Mouse (Mus musculus): Measurements from ENCODE around the gene Aldh2. TPM values are rescaled to one million over a fixed set of nuclear protein-coding genes. Genes with fewer than 3 reads are reported as not detected.
A peak's percentile ranks its signal among the peaks of the same experiment; 100 is the strongest.
"Not testable (repeated sequence)": the region's sequence is repeated elsewhere in the genome, so short reads cannot be mapped to it uniquely, and the experiment has no call there.

The Aldh2 gene
- polyA plus RNA-seq, 1 experiment = 225 TPM

DNA sequence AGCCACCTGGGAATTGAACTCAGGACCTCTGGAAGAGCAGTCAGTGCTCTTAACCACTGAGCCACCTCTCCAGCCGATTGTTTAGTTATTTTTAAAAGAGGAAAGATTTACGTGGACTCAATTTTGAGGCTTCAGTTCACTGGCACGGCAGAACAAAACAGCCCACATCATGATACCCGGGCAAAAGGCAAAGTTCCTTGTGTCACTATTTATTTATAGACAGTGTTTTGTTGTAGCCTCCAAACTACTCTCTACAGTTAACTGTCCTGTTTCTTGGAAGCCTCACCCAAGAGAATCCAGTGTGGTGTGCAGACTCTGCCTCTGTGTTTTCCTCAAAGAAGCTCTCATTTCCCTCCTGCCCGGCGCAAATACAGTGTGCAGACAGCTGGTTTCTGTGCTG lies 18.4 kb upstream of the Aldh2 start:
- Histone ChIP-seq H3K79me2 (ENCODE audit: control insufficient read depth, insufficient read depth) (no peaks in the 10 kb centered on the region), H3ac (ENCODE audit: control insufficient read depth, insufficient read length, low read depth) (no peak overlapping the region), H3K79me3 (ENCODE audit: low read depth) (no peaks in the 10 kb centered on the region), H3K36me3 (ENCODE audit: control insufficient read depth, insufficient read depth) (no peaks in the 10 kb centered on the region), H3K27me3 (ENCODE audit: control insufficient read depth, insufficient read depth, insufficient read length) (no peaks in the 10 kb centered on the region), H3K4me3 (ENCODE audit: insufficient read depth, poor library complexity, severe bottlenecking) (no peak overlapping the region)
- TF ChIP-seq FOSL1 (IDR thresholded peaks at IDR 0.05; ENCODE audit: insufficient read depth, low read length, poor library complexity, severe bottlenecking) (no peak), USF1 (IDR thresholded peaks at IDR 0.05; ENCODE audit: low read depth) (no peak), MAX (IDR thresholded peaks at IDR 0.05) (no peak), CTCF (IDR thresholded peaks at IDR 0.05; ENCODE audit: control insufficient read depth, insufficient read depth, insufficient read length) (no peak), MYOD1 (IDR thresholded peaks at IDR 0.05; ENCODE audit: control insufficient read depth, insufficient read length, low read depth) (no peak), MYOG (IDR thresholded peaks at IDR 0.05; ENCODE audit: control insufficient read depth, extremely low read depth, insufficient read length) (no peak), CEBPB (IDR thresholded peaks at IDR 0.05; ENCODE audit: low read depth) (no peak)

- peak; percentile 40 for TF ChIP-seq MYOD1 (IDR thresholded peaks at IDR 0.05; ENCODE audit: control insufficient read depth, insufficient read length, low read depth)
Observed at GRCm38 (mm10) chr5:121609556-121610135, 16.0 kb upstream of the Aldh2 start.

DNA sequence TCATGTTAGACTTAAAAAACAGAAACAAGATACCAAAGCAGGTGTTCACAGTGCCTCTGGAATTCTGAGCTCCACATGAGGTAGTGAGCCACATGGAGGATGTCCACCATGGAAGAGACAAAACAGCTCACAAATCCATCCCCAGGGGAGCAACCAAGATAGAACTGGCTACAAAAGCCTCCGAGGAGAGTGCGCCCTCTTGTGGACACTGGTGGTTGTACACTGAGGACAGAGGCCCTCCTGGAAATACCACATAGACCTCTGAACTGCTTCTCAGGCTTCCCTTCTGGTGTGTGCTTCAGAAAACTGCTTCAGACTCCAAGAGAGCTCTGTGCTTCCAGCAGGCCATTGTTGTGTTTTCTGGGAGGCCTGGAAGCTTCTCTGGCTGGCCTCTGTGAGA lies 12.5 kb upstream of the Aldh2 start:
- H3K79me2 ChIP-seq (ENCODE audit: control insufficient read depth, insufficient read depth) = no peaks in the 10 kb centered on the region
- TF ChIP-seq MAX (IDR thresholded peaks at IDR 0.05) (no peak), CEBPB (IDR thresholded peaks at IDR 0.05; ENCODE audit: low read depth) (no peak), CTCF (IDR thresholded peaks at IDR 0.05; ENCODE audit: control insufficient read depth, insufficient read depth, insufficient read length) (peak; percentile 49)

More at GRCm38 (mm10) chr5:121609556-121610135, 16.0 kb upstream of the Aldh2 start:
- not testable (repeated sequence) for H3K79me3 ChIP-seq (ENCODE audit: low read depth); H3ac ChIP-seq (ENCODE audit: control insufficient read depth, insufficient read length, low read depth); H3K27me3 ChIP-seq (ENCODE audit: control insufficient read depth, insufficient read depth, insufficient read length); H3K36me3 ChIP-seq (ENCODE audit: control insufficient read depth, insufficient read depth); H3K4me3 ChIP-seq (ENCODE audit: insufficient read depth, poor library complexity, severe bottlenecking); H3K79me2 ChIP-seq (ENCODE audit: control insufficient read depth, insufficient read depth)

DNA sequence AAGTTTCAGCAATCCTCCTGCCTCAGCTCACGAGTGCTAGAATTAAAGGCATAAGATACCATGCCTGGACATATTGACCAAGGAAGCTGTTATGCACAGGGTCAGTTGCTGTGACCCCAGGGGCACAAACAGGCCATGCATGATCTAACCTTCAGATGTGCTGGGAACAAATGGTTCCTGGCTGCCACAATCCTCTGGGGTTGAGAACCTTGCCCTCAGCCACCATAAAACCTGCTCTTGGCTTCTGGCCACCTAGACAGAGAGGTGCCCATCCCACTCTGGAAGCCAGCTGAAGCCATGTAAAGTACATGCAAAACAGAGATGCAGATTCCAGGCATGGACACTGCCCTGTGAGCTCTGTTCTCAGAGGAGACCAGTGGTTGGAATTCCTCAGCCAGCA lies 10.2 kb upstream of the Aldh2 start:
- H3K4me3 ChIP-seq (ENCODE audit: insufficient read depth, poor library complexity, severe bottlenecking); H3K79me2 ChIP-seq (ENCODE audit: control insufficient read depth, insufficient read depth); H3K36me3 ChIP-seq (ENCODE audit: control insufficient read depth, insufficient read depth); H3ac ChIP-seq (ENCODE audit: control insufficient read depth, insufficient read length, low read depth); H3K27me3 ChIP-seq (ENCODE audit: control insufficient read depth, insufficient read depth, insufficient read length); H3K79me3 ChIP-seq (ENCODE audit: low read depth): not testable (repeated sequence)

More for the DNA sequence above, 12.5 kb upstream of the Aldh2 start:
- Histone ChIP-seq H3K36me3 (ENCODE audit: control insufficient read depth, insufficient read depth) (no peaks in the 10 kb centered on the region), H3K4me3 (ENCODE audit: insufficient read depth, poor library complexity, severe bottlenecking) (no peak overlapping the region), H3K79me3 (ENCODE audit: low read depth) (no peaks in the 10 kb centered on the region), H3ac (ENCODE audit: control insufficient read depth, insufficient read length, low read depth) (no peak overlapping the region), H3K27me3 (ENCODE audit: control insufficient read depth, insufficient read depth, insufficient read length) (no peaks in the 10 kb centered on the region)

DNA sequence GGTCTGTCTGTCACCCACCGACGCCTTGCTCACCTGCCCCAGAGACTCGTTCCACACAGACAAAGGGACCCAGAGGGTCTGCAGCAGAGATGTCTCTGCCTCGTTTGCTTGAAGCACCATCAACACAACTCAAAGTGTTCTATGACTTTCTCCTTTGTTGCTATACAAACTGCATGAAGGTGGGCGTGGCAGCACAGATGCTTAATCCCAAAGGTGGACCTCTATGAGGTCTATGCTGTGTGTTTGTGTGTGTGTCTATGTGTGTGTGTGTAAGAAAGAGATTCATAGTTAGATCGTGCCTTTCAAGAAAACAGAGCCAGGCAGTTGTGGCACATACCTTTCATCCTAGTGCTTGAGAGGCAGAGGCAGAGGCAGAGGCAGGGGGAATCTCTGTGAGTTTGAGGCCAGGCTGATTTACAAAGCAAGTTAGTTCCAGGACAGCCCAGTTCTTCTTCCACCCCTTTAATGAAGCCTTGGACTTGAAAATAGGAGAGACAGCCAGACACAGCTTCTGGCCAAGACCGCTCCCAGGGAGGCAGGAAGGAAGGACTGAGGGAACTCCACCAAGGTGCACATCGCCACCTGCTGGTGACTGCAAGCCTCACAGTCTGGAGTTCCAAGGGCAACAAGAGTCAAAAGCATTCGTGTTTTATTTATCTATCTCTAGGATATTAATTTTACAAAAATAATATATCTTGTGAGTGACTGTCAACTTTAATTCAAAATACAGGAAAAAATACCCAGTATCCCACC lies 8.1 kb upstream of the Aldh2 start:
- Histone ChIP-seq H3K4me3 (ENCODE audit: insufficient read depth, poor library complexity, severe bottlenecking) (no peak overlapping the region), H3K79me3 (ENCODE audit: low read depth) (no peaks in the 10 kb centered on the region), H3ac (ENCODE audit: control insufficient read depth, insufficient read length, low read depth) (no peak overlapping the region), H3K79me2 (ENCODE audit: control insufficient read depth, insufficient read depth) (no peaks in the 10 kb centered on the region), H3K27me3 (ENCODE audit: control insufficient read depth, insufficient read depth, insufficient read length) (no peaks in the 10 kb centered on the region), H3K36me3 (ENCODE audit: control insufficient read depth, insufficient read depth) (no peaks in the 10 kb centered on the region)
- TF ChIP-seq MYOG (IDR thresholded peaks at IDR 0.05; ENCODE audit: control insufficient read depth, extremely low read depth, insufficient read length) (no peak), MYOD1 (IDR thresholded peaks at IDR 0.05; ENCODE audit: control insufficient read depth, insufficient read length, low read depth) (no peak), CTCF (IDR thresholded peaks at IDR 0.05; ENCODE audit: control insufficient read depth, insufficient read depth, insufficient read length) (peak; percentile 91)

- H3K27me3 ChIP-seq (ENCODE audit: control insufficient read depth, insufficient read depth, insufficient read length) = no peaks in the 10 kb centered on the region
- no peak overlapping the region for H3ac ChIP-seq (ENCODE audit: control insufficient read depth, insufficient read length, low read depth)
- TF ChIP-seq CEBPB (IDR thresholded peaks at IDR 0.05; ENCODE audit: low read depth) (no peak), MYOG (IDR thresholded peaks at IDR 0.05; ENCODE audit: control insufficient read depth, extremely low read depth, insufficient read length) (no peak), MYOD1 (IDR thresholded peaks at IDR 0.05; ENCODE audit: control insufficient read depth, insufficient read length, low read depth) (no peak), MAX (IDR thresholded peaks at IDR 0.05) (no peak), FOSL1 (IDR thresholded peaks at IDR 0.05; ENCODE audit: insufficient read depth, low read length, poor library complexity, severe bottlenecking) (no peak), CTCF (IDR thresholded peaks at IDR 0.05; ENCODE audit: control insufficient read depth, insufficient read depth, insufficient read length) (no peak), USF1 (IDR thresholded peaks at IDR 0.05; ENCODE audit: low read depth) (no peak)
- no peaks in the 10 kb centered on the region for H3K79me2 ChIP-seq (ENCODE audit: control insufficient read depth, insufficient read depth)
- no peaks in the 10 kb centered on the region for H3K36me3 ChIP-seq (ENCODE audit: control insufficient read depth, insufficient read depth)
- no peak overlapping the region for H3K4me3 ChIP-seq (ENCODE audit: insufficient read depth, poor library complexity, severe bottlenecking)
- H3K79me3 ChIP-seq (ENCODE audit: low read depth) = no peaks in the 10 kb centered on the region
Observed at GRCm38 (mm10) chr5:121598871-121599610, 5.4 kb upstream of the Aldh2 start.

All from C2C12 (cell line).